Mouse (Mus musculus): Measurements from ENCODE around the gene Ehf.

Gene Ehf

DNA sequence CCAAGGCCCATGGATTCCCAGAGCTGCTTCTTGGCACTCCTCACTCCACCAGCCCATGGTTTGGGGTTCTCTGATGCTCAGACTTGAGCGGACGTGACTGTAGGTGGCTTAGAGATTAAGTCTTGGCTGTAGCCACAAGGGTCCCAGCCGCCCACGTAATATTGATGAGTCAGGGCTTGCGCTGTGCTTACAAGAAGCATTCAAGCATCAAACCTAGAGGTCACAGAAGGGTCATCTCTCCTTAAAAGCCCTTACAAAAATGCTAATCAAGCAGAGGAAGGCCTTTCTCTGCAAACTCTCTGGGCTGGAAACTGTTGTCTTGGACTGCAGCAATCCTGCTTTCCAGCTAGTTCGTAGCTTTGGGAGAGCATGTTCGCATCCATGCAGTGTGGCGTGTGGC lies 88.2 kb downstream of the Ehf start:
- no peak for DNase-seq (ENCODE audit: low spot score in 2 of 2)

- DNase-seq (ENCODE audit: low spot score in 2 of 2): no peak
Observed at GRCm38 (mm10) chr2:103213547-103213946, 89.5 kb downstream of the Ehf start.
